8 mouse cellular contexts compared by ENCODE assay signal in genomic region chr14:118136744-118137452, GRCm38 (mm10). TPM values are rescaled to one million over a fixed set of nuclear protein-coding genes. Genes with fewer than 3 reads are reported as not detected.
DNase-seq lines count a peak whose midpoint lies in the region; ATAC-seq and TF ChIP-seq lines count a peak whose summit lies in the region.

TSS of gene Gpr180 (plus strand) at chr14:118137158.

- no peak for TF ChIP-seq CTCF in liver, embryonic 14.5 days (IDR thresholded peaks at IDR 0.05; ENCODE audit: low read depth)
- TF ChIP-seq CTCF in stomach, postnatal 0 days (IDR thresholded peaks at IDR 0.05; ENCODE audit: low read depth), result no peak

- H3K4me2 ChIP-seq in heart, embryonic 15.5 days, result peak within 1 kb of the TSS; percentile 76
- H3K4me2 ChIP-seq in liver, embryonic 14.5 days (ENCODE audit: low read depth), result peak within 1 kb of the TSS; percentile 67
- peak within 1 kb of the TSS; percentile 89 for H3K4me2 ChIP-seq in neural tube, embryonic 11.5 days (ENCODE audit: low read depth)
- peak within 1 kb of the TSS; percentile 90 for H3K4me2 ChIP-seq in stomach, postnatal 0 days (replicated peaks; ENCODE audit: low read depth)

- H3K36me3 ChIP-seq in forebrain, embryonic 10.5 days (replicated peaks), result peaks cover 30% of the 10 kb centered on the region
- H3K36me3 ChIP-seq in heart, embryonic 15.5 days, result peaks cover 24% of the 10 kb centered on the region
- no peaks in the 10 kb centered on the region for H3K36me3 ChIP-seq in liver, embryonic 14.5 days (replicated peaks; ENCODE audit: control insufficient read depth, insufficient read depth, low read depth)
- H3K36me3 ChIP-seq in neural tube, embryonic 11.5 days (ENCODE audit: control insufficient read depth, insufficient read depth, low read length), result peaks cover 3% of the 10 kb centered on the region; the same call in 1 of the 2 replicates
- H3K36me3 ChIP-seq in stomach, postnatal 0 days (ENCODE audit: control insufficient read depth, insufficient read depth, low read length), result peaks cover 9% of the 10 kb centered on the region

- WGBS in forebrain, embryonic 10.5 days, result under 1% methylated on average over 77 of the region's 77 CpGs
- under 1% methylated on average over 77 of the region's 77 CpGs for WGBS in heart, embryonic 15.5 days
- under 1% methylated on average over 76 of the region's 77 CpGs for WGBS in liver, embryonic 14.5 days (ENCODE audit: insufficient replicate concordance)
- WGBS in neural tube, embryonic 11.5 days, result under 1% methylated on average over 67 of the region's 77 CpGs
- under 1% methylated on average over 58 of the region's 77 CpGs for WGBS in stomach, postnatal 0 days

- H3K9me3 ChIP-seq in forebrain, embryonic 10.5 days, result no peaks in the 10 kb centered on the region
- H3K9me3 ChIP-seq in heart, embryonic 15.5 days (replicated peaks), result no peaks in the 10 kb centered on the region
- H3K9me3 ChIP-seq in liver, embryonic 14.5 days (ENCODE audit: control insufficient read depth, low read length), result no peaks in the 10 kb centered on the region
- H3K9me3 ChIP-seq in neural tube, embryonic 11.5 days (ENCODE audit: control insufficient read depth, low read length), result no peaks in the 10 kb centered on the region
- H3K9me3 ChIP-seq in stomach, postnatal 0 days (ENCODE audit: control insufficient read depth, low read length), result no peaks in the 10 kb centered on the region

- ATAC-seq in heart, embryonic 15.5 days (replicated peaks; ENCODE audit: insufficient number of reproducible peaks, insufficient read depth, low FRiP score, low read depth), result peak; percentile 96
- ATAC-seq in liver, embryonic 14.5 days (ENCODE audit: insufficient read depth), result peak; percentile 90
- ATAC-seq in neural tube, embryonic 11.5 days (ENCODE audit: insufficient read depth, low FRiP score, low TSS enrichment), result peak; percentile 96
- ATAC-seq in stomach, postnatal 0 days (ENCODE audit: low FRiP score, low TSS enrichment), result peak; percentile 97

- H3K9ac ChIP-seq in heart, embryonic 15.5 days, result peak within 1 kb of the TSS; percentile 86
- peak within 1 kb of the TSS; percentile 69 for H3K9ac ChIP-seq in liver, embryonic 14.5 days (replicated peaks)
- H3K9ac ChIP-seq in neural tube, embryonic 11.5 days (ENCODE audit: low read length), result peak within 1 kb of the TSS; percentile 82
- H3K9ac ChIP-seq in stomach, postnatal 0 days (ENCODE audit: low read length), result peak within 1 kb of the TSS; percentile 91

- peak within 1 kb of the TSS; percentile 84 for H3K4me3 ChIP-seq in forebrain, embryonic 10.5 days
- H3K4me3 ChIP-seq in heart, embryonic 15.5 days, result peak within 1 kb of the TSS; percentile 75
- peak within 1 kb of the TSS; percentile 57 to 72 for H3K4me3 ChIP-seq in liver, embryonic 14.5 days (ENCODE audit: insufficient read depth in 1 of 2, low read depth in 2 of 2, low read length in 2 of 2)
- peak within 1 kb of the TSS; percentile 63 for H3K4me3 ChIP-seq in neural tube, embryonic 11.5 days (ENCODE audit: low read depth, low read length)
- peak within 1 kb of the TSS; percentile 88 for H3K4me3 ChIP-seq in stomach, postnatal 0 days (ENCODE audit: low read depth, low read length)

- peak; percentile 86 to 88 for DNase-seq in CD8-positive naive resting alpha-beta T cell, adult 2 months (ENCODE audit: low read depth in 2 of 2, low spot score in 2 of 2)
- peak; percentile 87 for DNase-seq in c-Kit-positive CD71-negative TER-119-negative erythroid progenitor cells, embryonic 14.5 days (ENCODE audit: low read depth)
- peak; percentile 98 for DNase-seq in forebrain, embryonic 10.5 days (ENCODE audit: extremely low spot score, low spot score)
- DNase-seq in kidney, postnatal 25 days, result peak; percentile 99
- DNase-seq in liver, embryonic 14.5 days (ENCODE audit: low read depth in 3 of 3, low spot score in 3 of 3), result peak; percentile 89 to 91 (median 90)
- peak; percentile 98 for DNase-seq in neural tube, embryonic 11.5 days (ENCODE audit: low spot score)
- DNase-seq in stomach, postnatal 0 days (ENCODE audit: low spot score), result peak; percentile 99

- H3K4me1 ChIP-seq in forebrain, embryonic 10.5 days, result peaks cover 33% of the 10 kb centered on the region
- peaks cover 17% of the 10 kb centered on the region for H3K4me1 ChIP-seq in heart, embryonic 15.5 days (replicated peaks)
- peaks cover 10 to 18% of the 10 kb centered on the region in 2 experiments for H3K4me1 ChIP-seq in liver, embryonic 14.5 days (replicated peaks; ENCODE audit: control insufficient read depth in 2 of 2, insufficient read depth in 2 of 2, low read length in 1 of 2)
- peaks cover under 1% of the 10 kb centered on the region; the same call in 1 of the 2 replicates for H3K4me1 ChIP-seq in neural tube, embryonic 11.5 days (ENCODE audit: control insufficient read depth, insufficient read depth, low read length)
- no peaks in the 10 kb centered on the region; the same call in 1 of the 2 replicates for H3K4me1 ChIP-seq in stomach, postnatal 0 days (replicated peaks; ENCODE audit: control insufficient read depth, insufficient read depth)

- H3K27me3 ChIP-seq in forebrain, embryonic 10.5 days (ENCODE audit: poor library complexity, severe bottlenecking), result peaks cover 6% of the 10 kb centered on the region
- 0 out of 2 replicates have a peak, but pooled peaks cover 4% of the 10 kb centered on the region for H3K27me3 ChIP-seq in heart, embryonic 15.5 days
- H3K27me3 ChIP-seq in liver, embryonic 14.5 days (ENCODE audit: control insufficient read depth, insufficient read depth, low read length), result no peaks in the 10 kb centered on the region; the same call in 1 of the 2 replicates
- H3K27me3 ChIP-seq in neural tube, embryonic 11.5 days (ENCODE audit: control insufficient read depth, insufficient read depth, low read length), result no peaks in the 10 kb centered on the region
- H3K27me3 ChIP-seq in stomach, postnatal 0 days (ENCODE audit: control insufficient read depth, insufficient read depth, low read length), result no peaks in the 10 kb centered on the region

- peak within 1 kb of the TSS; percentile 91 for H3K27ac ChIP-seq in forebrain, embryonic 10.5 days
- H3K27ac ChIP-seq in heart, embryonic 15.5 days, result peak within 1 kb of the TSS; percentile 63
- H3K27ac ChIP-seq in liver, embryonic 14.5 days, result no peak within 1 kb of the TSS
- H3K27ac ChIP-seq in neural tube, embryonic 11.5 days (ENCODE audit: low read depth, low read length), result no peak within 1 kb of the TSS
- H3K27ac ChIP-seq in stomach, postnatal 0 days (replicated peaks), result peak within 1 kb of the TSS; percentile 73

- no peak for TF ChIP-seq EP300 in liver, embryonic 14.5 days (IDR thresholded peaks at IDR 0.05; ENCODE audit: low read depth)
- TF ChIP-seq EP300 in stomach, postnatal 0 days (optimal IDR thresholded peaks at IDR 0.05), result no peak

RNA-seq across cellular contexts. Expression of gene Gpr180, which starts in this region (rescaled TPM):
- polyA plus RNA-seq in forebrain, embryonic 10.5 days (2016; fragmentation: Nextera tagmentation; extraction: Ambion mirVana), result 36.8 and 37.7 TPM in 2 replicates
- polyA plus RNA-seq in heart, embryonic 15.5 days (2015; fragmentation: Nextera tagmentation; extraction: Ambion mirVana), result 35.8 and 43.7 TPM in 2 replicates
- 5.8 and 6.1 TPM in 2 replicates for polyA plus RNA-seq in liver, embryonic 14.5 days (2012; rRNA removed)
- 9.6 and 9.9 TPM in 2 replicates for polyA plus RNA-seq in liver, embryonic 14.5 days (2014; fragmentation: Nextera tagmentation; extraction: Ambion mirVana)
- polyA plus RNA-seq in neural tube, embryonic 11.5 days (2014; fragmentation: Nextera tagmentation; extraction: Ambion mirVana), result 36.6 and 42.0 TPM in 2 replicates
- polyA plus RNA-seq in stomach, postnatal 0 days (2015; fragmentation: Nextera tagmentation; extraction: Ambion mirVana), result 38.9 and 40.3 TPM in 2 replicates

Comparison
In these comparisons a context has a peak if more than half of its experiments do, and no peak if none do; other contexts are left out.
1. H3K27ac ChIP-seq: peak in forebrain, embryonic 10.5 days (single experiment), heart, embryonic 15.5 days (single experiment) and stomach, postnatal 0 days (single experiment); none in liver, embryonic 14.5 days (single experiment) and neural tube, embryonic 11.5 days (single experiment).
2. Peak in every context shown above with its lines, with median percentiles within 50 percentile points of each other: DNase-seq, H3K4me3 ChIP-seq, ATAC-seq, H3K4me2 ChIP-seq and H3K9ac ChIP-seq.